Mouse (Mus musculus) layer of hippocampus, adult 9-10 months (tissue): ENCODE data around the gene Nsun2.

Experiments
- DNase-seq: peaks from one replicate; pipeline ENCODE4 v3.0.0; 2022; ENCODE audit warnings: low spot score

The Nsun2 gene

DNA sequence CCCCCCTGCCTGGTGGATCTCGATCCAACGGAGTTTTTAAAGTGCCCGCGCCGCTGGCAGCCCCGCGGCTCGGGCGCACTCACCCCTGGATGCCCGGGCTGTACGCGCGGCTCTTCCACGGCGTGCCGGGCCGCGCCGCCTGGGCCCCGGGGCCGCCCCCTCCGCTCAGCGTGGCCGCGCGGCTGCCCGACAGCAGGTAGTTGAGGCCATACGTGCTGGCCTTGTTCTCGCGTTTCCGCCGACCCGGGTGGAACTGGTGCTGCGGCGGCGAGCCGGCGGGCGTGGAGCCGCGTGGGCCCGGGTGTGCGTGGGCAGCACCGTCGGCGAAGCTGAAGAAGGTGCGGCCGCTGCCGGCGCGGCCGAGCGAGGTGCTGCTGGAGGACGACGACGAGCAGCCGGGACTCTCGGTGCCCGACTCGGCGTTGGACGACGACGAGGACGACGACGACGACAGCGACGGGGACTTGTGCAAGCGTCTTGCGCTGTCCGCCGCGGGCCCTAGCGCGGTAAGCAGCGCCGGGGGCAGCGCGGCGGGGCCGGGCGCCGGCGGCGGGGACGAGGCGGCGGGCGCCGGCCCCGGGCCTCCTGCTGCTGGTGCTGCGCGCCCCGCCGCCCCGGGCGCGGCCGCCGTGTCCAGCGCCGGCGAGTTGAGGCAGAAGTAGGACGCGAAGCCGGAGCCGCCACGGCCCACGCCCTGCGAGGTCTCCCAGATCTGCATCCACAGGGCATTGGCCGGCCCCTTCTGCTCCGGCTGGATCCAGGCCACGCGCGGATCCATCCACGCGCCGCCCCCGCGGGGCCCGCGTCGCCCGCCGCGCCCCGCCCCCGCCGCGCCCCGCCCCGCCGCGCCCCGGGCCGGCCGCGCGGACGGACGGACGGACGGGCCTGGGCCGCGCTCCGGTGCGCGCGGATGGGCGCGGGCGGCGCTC, at the start of gene Nsun2:
Gene Nsun2 (plus strand): TSS at position 342 of the 929 bp plus-strand sequence.
- no peak for DNase-seq

DNA sequence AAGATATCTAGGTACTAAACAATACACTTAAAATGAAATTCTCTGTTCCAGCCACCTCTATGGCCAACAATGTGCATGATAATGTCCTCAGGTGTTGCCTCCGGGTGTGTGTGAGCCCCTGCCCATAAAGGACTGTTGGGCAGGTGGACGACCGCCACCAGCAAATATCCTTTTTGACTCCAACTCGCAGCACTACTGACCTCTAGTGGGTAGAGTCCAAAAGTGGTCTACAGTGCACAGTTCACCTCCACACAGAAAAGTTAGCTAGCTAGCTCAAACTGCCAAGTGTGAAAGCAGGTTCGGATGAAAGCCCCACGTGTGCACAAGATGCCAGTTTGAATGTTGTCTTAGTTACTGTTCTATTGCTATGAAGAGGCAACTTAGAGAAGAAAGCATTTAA, 48.2 kb upstream of the Nsun2 start:
- DNase-seq: no peak

DNA sequence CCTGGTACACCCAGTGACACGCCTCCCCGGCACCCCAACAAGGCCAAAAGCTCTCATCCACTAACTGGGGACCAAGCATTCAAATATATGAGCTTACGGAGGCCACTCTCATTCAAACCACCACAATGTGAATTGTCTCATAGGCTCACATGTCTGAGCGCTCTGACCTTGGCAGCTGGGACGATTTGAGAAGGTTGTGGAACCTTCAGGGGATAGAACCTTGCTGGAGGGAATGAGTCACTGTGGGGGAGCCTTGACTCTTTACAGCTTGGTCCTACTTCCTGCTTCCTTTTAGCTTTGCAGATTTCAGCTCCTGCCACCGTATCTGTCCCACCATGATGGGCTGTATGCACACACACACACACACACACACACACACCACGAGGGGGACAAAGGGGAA, 47.7 kb upstream of the Nsun2 start:
- DNase-seq: no peak

GRCm38 (mm10) chr13:69487108-69487507, 46.4 kb upstream of the Nsun2 start:
- no peak for DNase-seq

- no peak for DNase-seq
Observed at GRCm38 (mm10) chr13:69487611-69488275, 45.8 kb upstream of the Nsun2 start.

- no peak for DNase-seq
Observed at GRCm38 (mm10) chr13:69488565-69489255, 44.8 kb upstream of the Nsun2 start.

GRCm38 (mm10) chr13:69489777-69490176, 43.8 kb upstream of the Nsun2 start:
- no peak for DNase-seq

- no peak for DNase-seq
Observed at GRCm38 (mm10) chr13:69492876-69493463, 40.6 kb upstream of the Nsun2 start.

GRCm38 (mm10) chr13:69498276-69498675, 35.3 kb upstream of the Nsun2 start:
- no peak for DNase-seq

GRCm38 (mm10) chr13:69502157-69502750, 31.3 kb upstream of the Nsun2 start:
- DNase-seq: no peak

GRCm38 (mm10) chr13:69502863-69503262, 30.7 kb upstream of the Nsun2 start:
- no peak for DNase-seq

DNA sequence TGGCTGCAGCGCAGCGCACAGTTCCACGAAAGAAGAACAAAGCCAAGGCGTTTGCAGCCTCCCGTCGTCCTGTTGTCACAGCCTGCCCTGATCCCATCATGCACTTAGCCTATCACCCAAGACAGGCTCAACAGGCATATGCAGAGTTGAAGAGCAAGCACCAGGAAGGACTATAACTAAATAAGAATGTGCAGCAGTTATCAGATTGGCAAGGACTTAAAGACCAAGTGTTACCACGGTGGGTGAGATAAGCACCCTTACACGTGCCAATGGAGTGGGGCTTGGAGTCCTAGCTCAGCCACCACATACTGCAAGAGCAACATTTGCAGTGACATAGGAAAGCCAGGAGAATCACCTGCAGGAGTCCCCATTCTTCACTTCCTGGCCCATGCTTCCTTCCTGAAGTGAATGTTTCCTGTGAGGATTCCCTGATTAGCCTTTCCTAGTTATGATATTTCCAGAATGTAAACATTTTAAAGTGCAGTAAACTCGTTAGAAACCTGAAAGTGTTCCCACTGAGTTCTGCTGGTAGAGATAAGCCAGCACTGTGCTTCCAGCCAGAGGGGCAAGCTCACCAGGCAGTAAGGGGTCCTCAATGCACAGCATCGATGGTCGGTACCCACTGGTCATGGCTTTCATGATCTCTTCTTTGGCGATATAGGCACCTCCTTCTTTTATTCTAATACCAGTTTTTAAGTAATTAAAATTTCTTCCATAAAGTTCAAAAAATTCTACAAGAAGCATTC, 27.0 kb upstream of the Nsun2 start:
- no peak for DNase-seq

- DNase-seq: no peak
Observed at GRCm38 (mm10) chr13:69507666-69508065, 25.9 kb upstream of the Nsun2 start.

DNA sequence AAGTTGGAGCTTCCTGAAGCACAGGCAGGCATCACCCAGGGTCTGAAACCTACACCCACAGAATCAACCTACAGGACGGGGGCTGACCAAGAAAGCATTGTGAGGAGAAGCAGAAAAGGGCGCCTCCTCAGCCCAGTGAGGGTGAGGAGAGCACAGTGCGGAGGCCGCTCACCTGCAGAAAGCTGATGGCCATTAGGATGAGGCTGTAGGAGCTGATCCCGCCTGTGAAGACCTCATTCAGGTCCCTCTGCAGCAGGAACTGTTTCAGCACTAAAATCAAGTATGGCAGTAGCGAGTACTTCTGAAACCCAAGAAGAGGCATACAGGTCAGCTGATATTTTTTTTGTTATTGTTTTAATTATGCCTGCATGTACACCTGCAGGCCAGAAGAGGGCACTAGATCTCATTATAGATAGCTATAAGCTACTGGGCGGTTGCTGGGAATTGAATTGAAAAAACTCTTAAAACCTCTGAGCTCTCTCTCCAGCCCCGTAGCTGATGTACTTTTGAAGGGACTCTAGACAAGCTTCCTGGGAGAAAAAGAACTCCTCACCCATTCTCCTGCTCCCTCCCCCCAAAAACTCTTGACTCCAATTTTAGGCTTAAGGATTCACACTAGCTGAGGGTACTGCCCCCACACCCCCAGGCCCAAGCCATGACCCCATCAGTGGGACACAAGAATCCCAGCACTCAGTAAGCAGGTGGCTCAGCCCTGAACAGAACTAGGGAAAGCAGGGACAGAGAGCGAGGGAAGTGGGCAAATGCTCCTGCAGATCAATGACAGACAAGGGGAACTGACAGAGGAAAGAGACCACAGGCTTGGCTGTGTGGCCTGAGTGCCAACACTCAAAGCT, 23.9 kb upstream of the Nsun2 start:
- DNase-seq: no peak

GRCm38 (mm10) chr13:69515091-69515490, 18.5 kb upstream of the Nsun2 start:
- no peak for DNase-seq

DNA sequence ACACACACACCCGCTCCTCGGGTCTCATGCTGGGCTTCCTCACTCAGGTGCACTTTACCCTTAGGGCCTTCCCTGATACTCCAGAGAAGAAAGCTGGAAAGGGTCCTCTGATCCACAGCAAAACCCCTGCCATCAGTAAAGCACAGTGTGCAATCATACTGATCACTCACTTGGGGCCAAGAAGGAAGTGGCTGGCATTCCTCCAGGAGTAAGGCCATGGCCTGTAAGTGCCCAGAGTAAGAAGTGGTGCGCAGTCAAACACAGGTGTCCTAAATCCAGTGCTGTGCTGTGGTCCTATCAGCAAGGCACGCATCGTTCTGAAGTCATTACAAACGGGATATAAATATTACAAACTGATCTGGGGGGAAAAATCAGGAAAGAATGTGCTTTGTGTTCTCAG, 16.1 kb upstream of the Nsun2 start:
- no peak for DNase-seq

DNA sequence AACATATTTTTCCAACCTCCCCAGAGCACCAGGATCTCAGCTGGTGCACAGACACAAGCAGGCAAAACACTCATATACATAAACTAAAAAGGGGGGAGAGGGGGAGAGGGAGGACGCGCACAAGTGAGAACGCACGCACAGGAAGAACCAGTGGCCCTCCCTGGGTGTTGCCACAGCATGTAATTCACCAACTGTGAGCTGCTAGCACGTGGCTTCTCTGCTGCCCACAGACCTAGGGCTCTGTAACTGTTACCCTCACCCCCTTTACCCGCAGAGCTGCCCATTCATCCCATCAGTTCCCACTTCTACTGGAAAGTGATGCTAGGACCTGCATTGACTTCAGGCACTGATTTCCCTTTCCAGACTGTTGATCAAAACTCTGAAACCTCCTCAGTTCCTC, 14.4 kb upstream of the Nsun2 start:
- DNase-seq: no peak

- DNase-seq: no peak
Observed at GRCm38 (mm10) chr13:69522161-69522791, 11.3 kb upstream of the Nsun2 start.

DNA sequence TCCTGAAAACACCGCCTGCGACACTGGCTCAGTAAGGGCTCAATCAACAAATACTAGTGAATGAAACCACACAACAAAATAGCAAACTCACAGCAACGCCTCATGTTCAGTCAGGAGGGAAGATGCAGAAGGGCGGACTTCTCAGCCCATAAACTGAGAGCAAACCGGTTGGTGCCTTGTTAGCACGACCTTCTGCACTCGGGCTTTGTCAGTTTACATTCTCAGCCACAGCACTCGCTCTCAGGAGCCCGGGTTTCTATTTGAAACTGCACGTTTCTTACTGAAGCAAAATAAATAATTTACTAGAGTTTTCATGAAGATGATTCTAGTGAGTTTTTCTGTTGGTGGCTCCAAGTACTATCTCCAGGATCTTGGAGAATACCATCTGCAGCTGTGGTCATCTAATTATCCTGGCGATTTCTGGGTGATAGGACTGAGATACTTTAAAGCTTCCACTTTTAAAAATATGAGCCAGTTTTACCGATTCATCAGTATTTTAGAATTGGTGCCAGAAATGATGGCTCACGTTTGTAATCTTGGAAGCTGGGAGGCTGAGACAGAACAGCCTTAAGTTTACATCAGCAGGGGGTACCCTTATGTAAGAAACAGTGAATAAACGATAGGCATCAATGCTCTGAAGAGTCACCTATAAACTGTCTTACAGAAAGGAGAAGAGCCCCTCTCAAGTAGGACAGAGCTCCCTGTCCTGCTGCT, 9.9 kb upstream of the Nsun2 start:
- no peak for DNase-seq
